Mouse (Mus musculus) frontal cortex, postnatal 25 days (tissue): ENCODE results near the gene Fam104a.

Experiments
- DNase-seq, 2 experiments: peaks; one replicate each; pipeline ENCODE4 v3.0.0; 2022; ENCODE audit warnings: low spot score in 2 of 2

The Fam104a gene

DNA sequence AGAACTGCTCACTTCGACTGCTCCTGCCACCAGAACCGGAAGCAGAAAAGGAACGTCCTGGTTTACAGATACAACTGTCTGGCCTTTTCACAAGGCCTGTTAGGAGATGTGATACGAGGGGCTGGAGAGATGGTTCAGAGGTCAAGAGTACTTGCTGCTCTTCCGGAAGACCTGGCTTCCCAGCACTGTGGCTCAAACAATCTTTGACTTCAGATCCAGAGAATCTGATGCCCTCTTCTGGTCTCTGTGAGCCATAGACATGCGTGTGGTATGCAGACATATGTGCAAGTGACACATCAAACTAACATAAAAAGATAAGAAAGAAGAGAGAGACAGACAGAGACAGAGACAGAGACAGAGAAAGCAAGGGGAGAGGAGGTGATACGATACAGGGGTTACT is 51.7 kb downstream of the Fam104a start:
- no peak for DNase-seq

DNA sequence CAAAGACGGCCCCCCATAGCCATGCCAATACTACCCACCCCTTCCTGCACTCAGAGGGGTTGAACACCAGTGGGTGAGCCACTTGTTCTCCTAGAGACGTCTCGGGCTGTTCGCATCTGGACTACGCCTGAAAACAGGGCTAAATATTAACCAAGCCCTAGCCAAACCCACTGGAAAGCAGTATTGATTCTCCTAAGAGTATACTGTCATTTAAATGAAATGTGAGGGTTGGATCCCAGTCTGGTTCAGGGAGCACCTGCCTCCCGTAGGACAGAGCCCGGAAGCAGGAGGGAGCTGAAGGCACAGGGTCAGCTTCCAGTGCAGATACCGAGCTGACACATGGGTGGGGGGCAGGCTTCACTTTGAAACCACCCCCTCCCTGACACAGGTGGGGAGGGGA is 52.1 kb downstream of the Fam104a start:
- DNase-seq, result no peak

DNA sequence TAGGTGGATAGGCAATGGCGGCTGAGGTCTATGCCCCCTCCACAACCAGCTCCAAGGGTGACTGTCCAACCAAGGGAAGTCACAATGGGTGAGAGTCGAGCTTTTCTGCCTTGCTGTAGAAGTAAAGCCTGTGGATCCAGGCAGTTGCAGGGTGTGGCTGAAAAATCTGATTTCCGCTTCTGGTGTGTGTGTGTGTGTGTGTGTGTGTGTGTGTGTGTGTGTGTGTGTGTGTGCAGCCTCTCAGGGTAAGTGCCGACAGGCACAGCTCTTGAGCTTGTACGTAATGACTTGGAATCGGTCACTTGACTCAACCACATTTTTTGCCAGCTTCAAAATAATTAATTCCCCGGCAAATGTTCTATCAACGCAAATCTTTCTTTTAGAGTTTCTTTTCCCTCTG is 52.7 kb downstream of the Fam104a start:
- no peak for DNase-seq

DNA sequence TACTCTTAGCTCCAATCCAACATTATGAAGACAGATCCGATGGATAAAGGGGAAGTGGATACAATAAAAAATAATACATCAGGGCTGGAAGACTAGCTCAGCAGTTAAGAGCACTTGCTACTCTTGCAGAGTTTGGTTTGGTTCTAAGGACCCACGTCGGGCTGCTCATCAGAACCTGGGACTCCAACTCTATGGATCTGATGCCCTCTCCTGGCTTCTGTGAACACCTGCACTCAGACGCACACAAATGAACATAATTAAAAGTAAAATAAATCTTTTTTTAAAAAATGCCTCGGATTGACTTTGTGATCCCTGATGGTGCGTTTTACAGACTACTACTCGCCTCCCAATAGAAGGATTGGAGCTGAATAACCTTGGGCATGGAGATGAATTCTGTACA is 53.3 kb downstream of the Fam104a start:
- no peak for DNase-seq

DNA sequence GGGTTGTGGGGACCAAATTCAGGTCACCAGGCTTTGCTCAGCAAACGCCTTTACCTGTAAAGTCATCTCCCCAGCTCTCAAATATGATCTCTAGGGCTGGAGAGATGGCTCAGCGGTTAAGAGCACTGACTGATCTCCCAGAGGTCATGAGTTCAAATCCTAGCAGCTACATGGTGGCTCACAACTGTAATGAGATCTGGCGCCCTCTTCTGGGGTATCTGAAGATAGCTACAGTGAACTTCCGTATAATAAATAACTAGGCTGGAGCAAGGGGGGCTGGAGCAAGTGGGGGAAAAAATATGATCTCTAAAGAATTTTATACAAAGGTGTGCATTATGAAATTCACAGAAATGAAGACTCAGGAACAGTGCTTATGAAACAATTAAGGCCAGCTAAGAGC is 56.2 kb downstream of the Fam104a start:
- no peak for DNase-seq

DNA sequence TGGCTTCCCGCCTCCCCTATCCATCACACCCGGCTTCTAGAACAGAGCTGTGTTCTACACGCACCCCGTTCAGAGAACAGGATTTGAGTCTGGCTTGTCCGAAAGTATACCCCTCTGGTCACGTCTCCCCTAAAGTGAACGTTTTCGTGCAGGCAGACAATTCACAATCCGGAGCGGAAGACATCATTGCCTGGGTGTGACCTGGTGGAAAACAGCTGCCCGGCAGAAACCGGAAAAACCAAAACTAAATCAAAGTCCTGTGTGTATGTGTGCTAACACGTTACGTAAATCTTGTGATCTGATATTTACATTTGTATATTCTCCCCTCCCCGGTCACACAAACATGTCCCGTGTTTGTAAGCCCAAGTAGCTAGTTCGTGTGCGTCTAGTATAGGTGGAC is 58.5 kb downstream of the Fam104a start:
- no peak for DNase-seq

GRCm38 (mm10) chr11:113622028-113622427 is 61.9 kb downstream of the Fam104a start:
- DNase-seq, result no peak

- DNase-seq, result no peak
Measured at GRCm38 (mm10) chr11:113621001-113621400, 63.0 kb downstream of the Fam104a start.

- DNase-seq, result no peak
Measured at GRCm38 (mm10) chr11:113619420-113620080, 64.4 kb downstream of the Fam104a start.

- DNase-seq, result peak; percentile 57 to 66
Measured at GRCm38 (mm10) chr11:113618672-113619419, 65.1 kb downstream of the Fam104a start, which contains the start of gene Sstr2. TSS of gene Sstr2 (plus strand) at chr11:113619342.

DNA sequence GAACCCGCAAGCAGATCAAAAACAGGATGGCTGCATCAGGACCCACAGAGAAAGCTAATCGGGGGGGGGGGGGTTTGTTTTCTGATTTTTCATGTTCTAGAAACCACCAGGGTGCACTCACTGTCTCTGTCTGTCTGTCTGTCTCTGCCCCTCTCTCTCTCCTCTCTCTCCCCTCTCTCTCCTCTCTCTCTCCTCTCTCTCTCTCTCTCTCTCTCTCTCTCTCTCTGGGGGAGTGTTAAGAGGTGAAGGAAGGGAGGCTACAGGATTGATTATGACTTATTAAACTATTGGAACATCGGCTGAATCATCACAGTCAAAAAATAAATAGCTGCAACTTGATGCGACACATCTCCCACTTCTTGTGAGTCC is 65.7 kb downstream of the Fam104a start:
- no peak for DNase-seq

DNA sequence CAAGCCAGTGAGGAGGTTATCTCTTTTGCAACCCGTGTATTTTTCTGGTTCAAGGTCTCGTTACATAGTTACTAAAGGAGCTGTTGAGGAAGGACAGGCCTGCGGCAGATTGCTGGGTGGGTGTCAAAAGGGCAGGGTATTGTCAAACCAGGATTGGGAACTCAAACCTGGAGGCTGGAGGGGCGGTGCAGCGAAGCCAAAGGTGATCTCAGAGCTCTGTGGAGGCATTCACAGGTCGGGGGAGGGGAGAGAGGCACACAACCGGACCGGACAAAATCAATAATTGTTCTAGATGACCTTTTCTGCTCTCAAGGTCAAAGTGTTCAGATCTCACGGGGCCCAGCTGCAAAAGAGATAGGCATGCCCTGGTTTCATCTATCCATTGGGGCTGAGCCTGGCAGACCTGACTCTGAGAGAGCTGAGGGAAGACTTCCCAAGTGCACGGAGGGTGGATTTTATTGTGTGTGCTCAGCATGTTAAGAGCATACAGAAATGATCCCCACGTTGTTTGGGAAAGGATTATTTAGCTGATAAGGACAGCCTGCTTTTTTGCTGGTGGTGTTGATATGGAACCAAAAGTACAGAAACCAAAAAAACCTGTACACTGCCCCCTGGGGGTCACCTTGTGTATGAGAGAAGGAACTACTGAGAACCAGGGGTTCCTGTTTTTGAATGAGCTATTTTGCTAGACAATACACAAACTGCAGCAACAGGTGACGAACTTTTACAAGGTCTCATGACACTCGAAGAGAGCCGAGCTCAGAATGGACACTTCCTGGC is 66.6 kb downstream of the Fam104a start:
- peak; percentile 56 to 64 for DNase-seq

DNA sequence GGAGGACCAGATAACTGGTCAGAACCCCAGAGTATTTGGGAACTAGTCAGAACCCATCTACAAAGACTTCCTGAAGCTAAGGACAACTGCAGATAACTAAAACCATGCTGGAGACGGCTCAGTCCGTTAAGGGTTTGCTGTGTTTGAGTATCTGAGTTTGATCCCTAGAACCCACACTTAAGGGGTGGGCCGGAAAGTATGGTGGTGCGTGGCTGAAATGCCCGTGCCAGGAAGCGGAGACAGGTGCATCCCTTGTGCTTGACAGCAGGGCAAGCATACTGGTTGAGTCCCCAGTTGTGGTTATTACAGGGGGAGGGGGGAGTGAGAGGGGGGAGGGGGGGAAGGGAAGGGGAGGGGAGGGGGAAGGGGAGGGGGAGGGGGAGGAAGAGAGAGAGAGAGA is 69.5 kb downstream of the Fam104a start:
- no peak for DNase-seq

DNA sequence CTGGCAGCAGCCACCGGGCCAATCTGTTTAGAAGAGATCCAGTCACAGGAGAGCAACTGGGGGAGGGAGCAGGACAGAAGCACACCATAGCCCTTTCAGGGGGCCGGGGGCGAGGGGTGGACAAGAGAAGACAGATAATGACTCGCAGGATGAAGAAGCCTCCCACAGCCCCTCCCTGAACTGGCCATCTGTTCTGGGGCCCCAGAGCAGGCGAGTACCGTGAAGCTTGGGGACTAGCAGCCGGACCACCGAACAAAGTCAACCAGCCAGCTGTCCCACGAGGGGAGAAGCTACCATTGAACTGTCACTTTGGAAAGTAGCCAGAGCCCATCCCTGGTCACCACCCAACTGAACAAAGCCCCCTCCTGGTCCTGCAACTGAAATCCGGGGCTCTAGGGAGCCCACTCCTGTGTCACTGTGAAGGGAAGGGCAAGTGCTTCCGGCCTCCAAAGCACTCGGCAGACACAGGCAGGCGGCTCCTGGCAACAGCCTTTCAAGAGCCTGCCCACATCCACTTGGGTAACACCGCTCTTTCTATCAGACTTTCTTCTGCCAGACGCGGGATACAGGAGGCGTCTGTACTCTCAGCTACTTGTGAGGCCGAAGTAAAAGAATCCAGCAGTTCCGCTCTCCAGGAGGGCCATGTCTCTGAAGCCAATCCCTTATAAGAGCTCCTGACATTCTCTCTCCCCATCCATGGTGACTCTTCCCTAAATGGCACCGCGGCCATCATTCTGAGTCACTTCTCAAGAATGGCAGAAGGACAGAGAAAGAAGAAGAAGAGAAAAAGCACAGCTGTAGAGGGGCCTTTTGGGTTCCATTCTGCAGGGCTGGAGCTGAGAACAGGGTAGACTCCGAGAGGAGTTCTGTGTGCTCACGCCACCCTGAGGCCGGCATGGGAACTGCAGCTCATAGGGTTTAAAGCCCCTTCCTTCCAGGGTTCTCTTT is 72.0 kb downstream of the Fam104a start:
- DNase-seq, result peak; percentile 30 to 42
